Mouse (Mus musculus): Measurements from ENCODE around the gene Frmd4a. TPM values are rescaled to one million over a fixed set of nuclear protein-coding genes. Genes with fewer than 3 reads are reported as not detected.
A peak's percentile ranks its signal among the peaks of the same experiment; 100 is the strongest.

The Frmd4a gene
- total RNA-seq, 2 experiments from 2014 or later, result 64.6 to 86.7 TPM

- DNase-seq (ENCODE audit: extremely low spot score in 1 of 2, low spot score in 1 of 2), result no peak
Measured at GRCm38 (mm10) chr2:4131216-4131615, 113.7 kb downstream of the Frmd4a start.

GRCm38 (mm10) chr2:4137493-4137892 lies 120.0 kb downstream of the Frmd4a start:
- DNase-seq (ENCODE audit: extremely low spot score in 1 of 2, low spot score in 1 of 2), result no peak

- no peak for DNase-seq (ENCODE audit: extremely low spot score in 1 of 2, low spot score in 1 of 2)
Measured at GRCm38 (mm10) chr2:4142221-4142950, 124.9 kb downstream of the Frmd4a start.

- no peak for DNase-seq (ENCODE audit: extremely low spot score in 1 of 2, low spot score in 1 of 2)
Measured at GRCm38 (mm10) chr2:4144424-4144823, 126.9 kb downstream of the Frmd4a start.

- no peak for DNase-seq (ENCODE audit: extremely low spot score in 1 of 2, low spot score in 1 of 2)
Measured at GRCm38 (mm10) chr2:4152521-4153040, 135.1 kb downstream of the Frmd4a start.

- DNase-seq (ENCODE audit: extremely low spot score in 1 of 2, low spot score in 1 of 2), result peak in 1 of 2 experiments; percentile 15
Measured at GRCm38 (mm10) chr2:4153131-4153631, 135.7 kb downstream of the Frmd4a start.

GRCm38 (mm10) chr2:4154036-4154653 lies 136.6 kb downstream of the Frmd4a start:
- DNase-seq (ENCODE audit: extremely low spot score in 1 of 2, low spot score in 1 of 2), result no peak

- DNase-seq (ENCODE audit: extremely low spot score in 1 of 2, low spot score in 1 of 2), result no peak
Measured at GRCm38 (mm10) chr2:4154654-4155047, 137.1 kb downstream of the Frmd4a start.

GRCm38 (mm10) chr2:4155406-4155805 lies 137.9 kb downstream of the Frmd4a start:
- DNase-seq (ENCODE audit: extremely low spot score in 1 of 2, low spot score in 1 of 2), result no peak

GRCm38 (mm10) chr2:4156511-4156910 lies 139.0 kb downstream of the Frmd4a start:
- no peak for DNase-seq (ENCODE audit: extremely low spot score in 1 of 2, low spot score in 1 of 2)

GRCm38 (mm10) chr2:4157396-4157795 lies 139.9 kb downstream of the Frmd4a start:
- DNase-seq (ENCODE audit: extremely low spot score in 1 of 2, low spot score in 1 of 2), result no peak

GRCm38 (mm10) chr2:4159574-4160203 lies 142.2 kb downstream of the Frmd4a start:
- DNase-seq (ENCODE audit: extremely low spot score in 1 of 2, low spot score in 1 of 2), result no peak

GRCm38 (mm10) chr2:4166191-4166590 lies 148.7 kb downstream of the Frmd4a start:
- DNase-seq (ENCODE audit: extremely low spot score in 1 of 2, low spot score in 1 of 2), result no peak

- no peak for DNase-seq (ENCODE audit: extremely low spot score in 1 of 2, low spot score in 1 of 2)
Measured at GRCm38 (mm10) chr2:4167131-4167530, 149.6 kb downstream of the Frmd4a start.

GRCm38 (mm10) chr2:4169726-4170125 lies 152.2 kb downstream of the Frmd4a start:
- no peak for DNase-seq (ENCODE audit: extremely low spot score in 1 of 2, low spot score in 1 of 2)

GRCm38 (mm10) chr2:4170189-4170588 lies 152.7 kb downstream of the Frmd4a start:
- DNase-seq (ENCODE audit: extremely low spot score in 1 of 2, low spot score in 1 of 2), result no peak

GRCm38 (mm10) chr2:4184991-4185390 lies 167.5 kb downstream of the Frmd4a start:
- DNase-seq (ENCODE audit: extremely low spot score in 1 of 2, low spot score in 1 of 2), result no peak

- DNase-seq (ENCODE audit: extremely low spot score in 1 of 2, low spot score in 1 of 2), result peak in 1 of 2 experiments; percentile 18
Measured at GRCm38 (mm10) chr2:4187521-4187920, 170.0 kb downstream of the Frmd4a start.

GRCm38 (mm10) chr2:4188303-4188702 lies 170.8 kb downstream of the Frmd4a start:
- no peak for DNase-seq (ENCODE audit: extremely low spot score in 1 of 2, low spot score in 1 of 2)

GRCm38 (mm10) chr2:4190345-4190744 lies 172.8 kb downstream of the Frmd4a start:
- no peak for DNase-seq (ENCODE audit: extremely low spot score in 1 of 2, low spot score in 1 of 2)

- no peak for DNase-seq (ENCODE audit: extremely low spot score in 1 of 2, low spot score in 1 of 2)
Measured at GRCm38 (mm10) chr2:4190995-4191394, 173.5 kb downstream of the Frmd4a start.

All from layer of hippocampus, postnatal 25 days (tissue).